Mouse (Mus musculus) cerebellum, adult 18-20 months (tissue): Measurements from ENCODE around the gene Ndrg4.

ENCODE experiments used
- DNase-seq, 2 experiments: peaks; one replicate each; pipeline ENCODE4 v3.0.0; 2021

The Ndrg4 gene

GRCm38 (mm10) chr8:95688073-95688672 lies 11.4 kb downstream of the Ndrg4 start:
- no peak for DNase-seq

GRCm38 (mm10) chr8:95690929-95691541 lies 14.3 kb downstream of the Ndrg4 start:
- no peak for DNase-seq

GRCm38 (mm10) chr8:95694631-95695030 lies 17.9 kb downstream of the Ndrg4 start:
- peak in 1 of 2 experiments; percentile 15 for DNase-seq

- DNase-seq: no peak
Observed at GRCm38 (mm10) chr8:95696661-95697060, 19.9 kb downstream of the Ndrg4 start.

- peak; percentile 79 to 89 for DNase-seq
Observed at GRCm38 (mm10) chr8:95697128-95697527, 20.3 kb downstream of the Ndrg4 start.

- no peak for DNase-seq
Observed at GRCm38 (mm10) chr8:95698179-95698578, 21.4 kb downstream of the Ndrg4 start.

- no peak for DNase-seq
Observed at GRCm38 (mm10) chr8:95700282-95700681, 23.5 kb downstream of the Ndrg4 start.

- no peak for DNase-seq
Observed at GRCm38 (mm10) chr8:95701809-95702208, 25.0 kb downstream of the Ndrg4 start.

GRCm38 (mm10) chr8:95702480-95703446 lies 26.0 kb downstream of the Ndrg4 start:
- peak; percentile 91 to 97 for DNase-seq

- DNase-seq: peak; percentile 91 to 92
Observed at GRCm38 (mm10) chr8:95703461-95704260, 26.9 kb downstream of the Ndrg4 start.

- DNase-seq: no peak
Observed at GRCm38 (mm10) chr8:95704538-95704937, 27.8 kb downstream of the Ndrg4 start.

- DNase-seq: no peak
Observed at GRCm38 (mm10) chr8:95709579-95709978, 32.8 kb downstream of the Ndrg4 start.

- no peak for DNase-seq
Observed at GRCm38 (mm10) chr8:95711029-95711428, 34.2 kb downstream of the Ndrg4 start.

GRCm38 (mm10) chr8:95712395-95712794 lies 35.6 kb downstream of the Ndrg4 start:
- no peak for DNase-seq

- DNase-seq: peak; percentile 75 to 82
Observed at GRCm38 (mm10) chr8:95713100-95714010, 36.6 kb downstream of the Ndrg4 start.

- no peak for DNase-seq
Observed at GRCm38 (mm10) chr8:95714367-95714766, 37.6 kb downstream of the Ndrg4 start.

GRCm38 (mm10) chr8:95714837-95715413 lies 38.1 kb downstream of the Ndrg4 start:
- no peak for DNase-seq

GRCm38 (mm10) chr8:95715676-95716531 lies 39.1 kb downstream of the Ndrg4 start, which contains the start of gene Setd6:
TSS of gene Setd6 (plus strand) at chr8:95715881.
- DNase-seq: peak; percentile 83 to 84

- DNase-seq: no peak
Observed at GRCm38 (mm10) chr8:95716546-95717335, 40.0 kb downstream of the Ndrg4 start.
